In genomic region chr5:32309714-32310113, GRCm38 (mm10) we compare ENCODE assay signal across 11 mouse cellular contexts.
"Had no signal": no experiment of that assay in that cellular context is flagged by ENCODE, and none has a peak within 500 bp of the region (broad histone marks: within the 10 kb centered on the region; RNA-seq: fewer than 3 reads in every experiment).

No protein-coding gene starts in this region.

- DNase-seq: kidney, adult 2 months; kidney, postnatal 25 days; layer of hippocampus, adult 9-11 months; liver; lung, adult 18-20 months; lung, postnatal 10 days; lung, postnatal 36 days; retina, postnatal 1 day; spleen, adult 18-20 months; thymus, adult 18-20 months; thymus, postnatal 4 days had no signal
